Mouse (Mus musculus): ENCODE results near the gene Satb2.

DNA sequence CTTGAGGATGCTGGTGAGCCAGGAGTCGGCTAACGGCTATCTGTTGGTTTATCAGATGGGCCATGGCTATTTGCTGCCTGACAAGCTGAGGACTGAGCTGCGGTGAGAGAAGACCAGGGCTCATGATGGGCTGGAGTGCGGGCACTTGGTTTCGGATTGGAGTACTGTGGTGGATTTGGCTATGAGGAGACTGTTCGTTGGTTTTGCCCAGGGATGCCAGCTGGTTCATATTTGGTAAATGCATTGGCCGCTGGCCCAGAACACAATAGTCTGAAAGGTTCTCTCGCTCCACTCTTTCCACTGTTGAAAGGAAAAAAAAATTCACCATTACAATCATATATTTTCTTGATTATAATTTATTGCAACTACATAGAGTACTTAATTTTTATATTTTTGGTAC is 107.0 kb downstream of the Satb2 start:
- TF ChIP-seq CTCF (IDR thresholded peaks at IDR 0.05; ENCODE audit: extremely low read depth, insufficient read depth, low read length) (no peak), POLR2A (IDR thresholded peaks at IDR 0.05; ENCODE audit: extremely low read depth, insufficient read depth, low read length) (no peak)
